Mouse (Mus musculus) ES-Bruce4 (cell line): ENCODE measurements around the gene Sh2b3.

Experiments used
- CTCF ChIP-seq: IDR thresholded peaks from one replicate; pipeline ENCODE4 v1.8.1; 2011; ENCODE audit warnings: low read depth, low read length
- POLR2A ChIP-seq: IDR thresholded peaks from one replicate; pipeline ENCODE4 v1.8.1; 2011; ENCODE audit warnings: low read length; ENCODE audit not compliant: insufficient read depth

GRCm38 (mm10) chr5:121837441-121838340, at the start of gene Sh2b3:
- TF ChIP-seq POLR2A: no peak
- TF ChIP-seq CTCF: no peak
